Mouse (Mus musculus) heart, postnatal 14 days (tissue): ENCODE results near the gene Bdh1. TPM values are rescaled to one million over a fixed set of nuclear protein-coding genes. Genes with fewer than 3 reads are reported as not detected.
"Not testable (repeated sequence)": the region's sequence is repeated elsewhere in the genome, so short reads cannot be mapped to it uniquely, and the experiment has no call there.

Source experiments
- DNase-seq, 2 experiments: peaks; one replicate each; pipeline ENCODE4 v3.0.0; 2021 to 2022
- intact Hi-C: fragments of 180-260 bp; cut with DNase I; formaldehyde crosslinking; loops from one replicate; pipeline ENCODE4 v1.15.1; 2025
- long read RNA-seq, 2 experiments: library from polyadenylated mRNA; stranded (forward); transcript quantifications; one replicate each; pipeline ENCODE4 v2.0.0; 2021
- total RNA-seq, 2 experiments: library from RNA; stranded (reverse); gene quantifications; 2 replicates each; pipeline ENCODE4 v1.2.3; 2021

The Bdh1 gene
- total RNA-seq: 1 to 10 TPM in 1 of 2 experiments, under 1 TPM in 1; 0.41 to 2.6 TPM
- long read RNA-seq, experiment 1, partial matches to known transcripts: 0 of 1 reads
- long read RNA-seq, experiment 1, other reads (novel, unspliced or antisense): 0 of 1 reads
- long read RNA-seq, experiment 2: 0 reads

DNA sequence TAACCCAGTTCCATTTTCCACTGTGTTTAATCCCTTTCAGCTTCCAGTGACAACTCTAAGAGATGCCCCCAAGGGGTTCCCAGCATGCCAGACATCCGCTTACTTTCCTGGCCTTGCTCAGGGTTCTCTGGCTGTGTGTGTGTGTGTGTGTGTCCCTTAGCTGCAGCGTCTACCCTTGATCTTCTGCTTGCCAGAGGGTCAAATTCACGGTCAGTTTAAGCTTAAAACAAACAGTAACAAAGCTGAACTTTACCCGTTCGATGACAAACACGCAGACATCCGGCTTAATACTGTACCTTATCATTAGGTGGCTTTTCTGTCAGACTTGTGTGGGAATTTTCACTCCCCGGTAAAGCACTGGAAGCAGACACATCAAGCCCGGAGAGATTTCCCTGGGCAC lies at the start of gene Bdh1:
Gene Bdh1, plus strand, starts transcription at position 281 of the 400 bp plus-strand sequence.
- intact Hi-C loops: no loop called here
- DNase-seq: no peak

- intact Hi-C loops: not testable (repeated sequence)
Measured at GRCm38 (mm10) chr16:31372316-31372715, 49.8 kb upstream of the Bdh1 start.

DNA sequence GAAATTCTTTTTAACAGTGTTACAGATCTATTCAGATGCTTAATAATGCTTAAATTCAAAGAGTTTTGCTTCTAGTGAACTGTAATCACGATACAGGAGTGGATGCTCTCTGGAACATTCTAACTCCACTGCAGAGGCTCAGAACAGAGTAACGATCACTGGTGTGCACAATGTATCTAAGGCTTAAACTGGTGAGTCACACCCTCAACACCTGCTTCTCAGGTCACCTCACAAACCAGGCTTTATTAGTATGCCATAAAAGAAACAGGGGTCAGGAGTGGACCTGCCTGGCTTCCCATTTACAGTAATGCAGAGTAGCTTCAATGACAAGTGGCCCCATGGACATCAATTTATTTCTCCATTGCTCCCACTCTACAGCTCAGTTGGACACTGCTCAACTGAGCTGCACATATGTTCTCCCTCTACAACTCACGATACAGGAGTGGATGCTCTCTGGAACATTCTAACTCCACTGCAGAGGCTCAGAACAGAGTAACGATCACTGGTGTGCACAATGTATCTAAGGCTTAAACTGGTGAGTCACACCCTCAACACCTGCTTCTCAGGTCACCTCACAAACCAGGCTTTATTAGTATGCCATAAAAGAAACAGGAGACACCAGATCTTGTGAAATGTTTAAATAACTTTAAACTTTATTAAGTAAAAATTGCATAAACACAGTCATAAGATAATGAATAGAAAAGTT lies 46.0 kb upstream of the Bdh1 start:
- intact Hi-C loops, DNase-seq: not testable (repeated sequence)

More at GRCm38 (mm10) chr16:31372316-31372715, 49.8 kb upstream of the Bdh1 start:
- not testable (repeated sequence) for DNase-seq

DNA sequence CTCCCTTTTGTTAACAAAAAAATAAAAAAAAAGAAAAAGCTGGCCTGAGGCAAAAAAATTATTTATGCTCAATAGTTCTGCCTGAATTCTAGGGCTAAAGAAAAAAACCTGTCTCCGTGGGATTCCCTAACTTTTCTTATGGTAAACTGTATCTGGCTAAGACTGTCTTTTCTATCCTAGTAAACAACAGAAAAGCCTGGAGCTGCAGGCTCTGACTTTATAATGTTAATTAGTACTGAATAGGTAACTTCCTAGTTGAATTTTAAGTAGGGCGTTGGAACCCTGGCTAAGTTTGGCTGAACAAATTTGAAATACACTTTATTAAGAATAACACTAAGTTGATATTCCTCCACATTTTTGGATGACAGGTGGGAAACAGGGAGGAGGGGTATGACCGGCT lies 33.8 kb upstream of the Bdh1 start:
- DNase-seq, intact Hi-C loops: not testable (repeated sequence)

DNA sequence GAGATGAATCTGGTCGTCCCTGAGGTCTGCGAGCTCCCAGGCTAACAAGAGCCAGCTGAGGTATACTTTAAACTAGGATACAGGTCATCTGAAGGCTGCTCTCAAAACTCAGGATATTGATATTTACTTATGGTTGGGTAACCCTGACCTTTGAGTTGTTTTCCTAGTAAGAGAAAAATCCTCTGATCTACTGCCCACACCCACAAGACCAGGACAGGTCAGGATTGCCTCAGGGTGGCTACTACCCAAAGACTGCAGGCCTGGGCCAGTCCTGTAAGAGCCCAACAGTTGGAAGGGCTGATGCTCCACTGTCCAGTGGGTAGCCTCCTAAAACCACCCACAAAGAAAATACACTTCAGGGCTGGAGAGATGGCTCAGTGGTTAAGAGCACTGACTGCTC lies 22.8 kb upstream of the Bdh1 start:
- no peak for DNase-seq
- intact Hi-C loops: no loop called here

DNA sequence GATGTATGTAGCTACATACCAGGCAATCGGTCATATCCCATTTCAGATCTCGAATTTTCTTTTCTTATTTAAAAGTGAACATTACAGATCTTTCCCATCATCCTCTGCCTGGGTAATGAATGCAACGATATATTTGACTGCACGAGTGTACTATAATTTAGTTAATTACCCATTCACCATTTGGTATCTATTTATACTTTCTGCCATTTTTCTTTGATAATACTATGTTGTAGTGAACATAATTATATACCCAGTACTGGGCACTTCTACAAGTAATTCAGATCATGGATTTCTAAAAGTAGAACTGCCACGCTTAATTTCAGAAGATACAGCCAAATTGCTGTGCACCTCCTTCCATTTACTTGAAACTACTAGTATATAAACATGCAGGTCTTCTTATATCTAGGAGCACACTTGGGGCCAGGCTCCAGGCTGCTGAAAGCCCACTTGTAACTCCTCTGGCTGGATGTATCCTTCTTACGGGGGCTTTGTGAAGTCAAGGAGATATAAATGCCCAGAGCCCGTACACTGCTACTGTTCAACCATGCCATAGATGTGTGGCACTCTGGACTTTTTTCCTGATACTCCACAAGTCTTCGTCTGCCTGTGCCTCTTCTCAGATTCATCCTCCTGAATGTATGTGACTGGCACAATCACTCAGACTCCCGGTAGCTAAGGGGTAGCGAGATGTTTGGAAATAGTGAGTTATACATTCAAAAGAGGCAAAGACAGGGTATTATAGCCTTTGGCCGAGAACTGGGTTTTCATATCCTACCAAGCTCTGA lies 21.0 kb upstream of the Bdh1 start:
- no peak for DNase-seq
- intact Hi-C loops: no loop called here

- intact Hi-C loops: no loop called here
Measured at GRCm38 (mm10) chr16:31402096-31402495, 20.0 kb upstream of the Bdh1 start.

GRCm38 (mm10) chr16:31403971-31404370 lies 18.1 kb upstream of the Bdh1 start:
- intact Hi-C loops: no loop called here
- no peak for DNase-seq

More at GRCm38 (mm10) chr16:31402096-31402495, 20.0 kb upstream of the Bdh1 start:
- no peak for DNase-seq

- intact Hi-C loops: no loop called here
- no peak for DNase-seq
Measured at GRCm38 (mm10) chr16:31405040-31405439, 17.0 kb upstream of the Bdh1 start.

GRCm38 (mm10) chr16:31407872-31408271 lies 14.2 kb upstream of the Bdh1 start:
- intact Hi-C loops: no loop called here
- no peak for DNase-seq

GRCm38 (mm10) chr16:31410969-31411368 lies 11.1 kb upstream of the Bdh1 start:
- DNase-seq: no peak
- intact Hi-C loops: no loop called here

- intact Hi-C loops: no loop called here
- DNase-seq: peak; percentile 50 to 63
Measured at GRCm38 (mm10) chr16:31412321-31412720, 9.8 kb upstream of the Bdh1 start.

DNA sequence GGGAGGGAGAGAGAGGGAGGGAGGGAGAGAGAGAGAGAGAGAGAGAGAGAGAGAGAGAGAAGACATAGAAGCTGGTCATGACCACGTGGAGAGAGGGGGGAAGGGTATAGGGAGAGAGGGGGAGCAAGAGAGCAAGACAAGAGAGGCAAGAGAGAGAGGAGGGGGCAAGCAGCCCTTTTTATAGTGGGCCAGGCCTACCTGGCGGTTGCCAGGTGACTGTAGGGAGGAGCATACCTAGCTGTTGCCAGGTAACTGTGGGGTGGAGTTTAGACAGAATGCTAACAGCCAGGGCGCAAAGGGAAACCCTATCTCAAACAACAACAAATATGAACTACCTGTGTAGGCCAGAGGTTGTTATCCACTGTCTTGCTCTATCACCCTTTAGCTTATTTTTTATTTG lies 8.3 kb upstream of the Bdh1 start:
- intact Hi-C loops: no loop called here
- DNase-seq: no peak

- DNase-seq: no peak
- intact Hi-C loops: no loop called here
Measured at GRCm38 (mm10) chr16:31415885-31416450, 6.1 kb upstream of the Bdh1 start.

GRCm38 (mm10) chr16:31418704-31419103 lies 3.4 kb upstream of the Bdh1 start:
- intact Hi-C loops: no loop called here
- DNase-seq: no peak

GRCm38 (mm10) chr16:31419457-31419856 lies 2.6 kb upstream of the Bdh1 start:
- intact Hi-C loops: no loop called here
- DNase-seq: no peak

- intact Hi-C loops: no loop called here
- no peak for DNase-seq
Measured at GRCm38 (mm10) chr16:31422722-31423121, 642 bp downstream of the Bdh1 start.

DNA sequence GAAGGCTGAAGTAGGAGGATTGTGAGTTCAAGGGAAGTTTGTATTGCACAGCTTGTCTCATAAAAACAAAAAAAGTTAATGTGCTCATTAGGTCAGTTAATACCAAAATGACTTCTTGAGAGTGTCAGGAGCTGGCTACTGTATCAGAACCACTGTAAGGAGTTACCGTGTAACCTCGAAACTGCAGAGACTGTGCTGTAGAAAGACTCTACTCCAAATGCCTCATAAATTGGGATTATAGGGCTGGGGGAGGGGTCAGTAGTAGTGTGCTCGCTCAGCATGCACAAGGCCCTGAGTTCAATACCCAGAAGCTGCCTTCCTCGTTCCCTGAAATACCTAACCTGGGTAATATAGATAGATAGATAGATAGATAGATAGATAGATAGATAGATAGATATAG lies 1.3 kb downstream of the Bdh1 start:
- intact Hi-C loops: no loop called here
- no peak for DNase-seq

DNA sequence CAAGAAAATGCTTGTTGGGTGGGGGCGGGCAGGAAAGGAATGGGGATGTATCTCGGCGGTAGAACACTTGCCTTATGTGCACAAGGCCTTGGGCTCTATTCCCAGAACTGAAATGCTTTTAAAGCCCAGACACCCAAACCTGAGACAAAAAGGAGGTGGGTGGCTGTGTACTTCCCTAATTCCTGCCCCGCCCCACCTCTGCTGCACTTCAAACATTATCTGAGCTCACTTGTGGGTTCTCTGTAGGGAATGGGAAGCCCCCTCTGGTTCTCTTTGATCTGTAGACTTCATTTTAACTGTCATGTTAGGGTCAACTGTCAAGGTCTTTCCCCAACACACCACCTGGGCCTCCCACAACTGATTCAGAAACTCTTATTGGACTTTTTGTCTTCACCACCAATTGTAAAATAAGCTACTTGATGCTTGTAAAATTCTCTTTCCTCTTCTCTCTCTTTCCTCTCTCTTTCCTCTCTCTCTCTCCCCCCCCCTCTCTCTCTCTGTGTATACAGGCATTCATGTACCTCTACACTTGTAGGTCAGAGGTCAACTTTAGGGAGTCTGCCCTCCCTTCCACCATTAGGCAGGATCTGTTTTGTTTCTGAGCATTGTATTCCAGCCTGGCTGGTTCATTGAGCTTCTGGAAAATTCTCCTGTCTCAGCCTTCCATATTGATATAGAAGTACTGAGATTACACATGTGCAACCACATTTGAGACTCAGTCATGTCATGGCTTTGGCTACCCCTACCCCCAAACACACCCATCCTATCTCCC lies 2.5 kb downstream of the Bdh1 start:
- intact Hi-C loops: no loop called here
- DNase-seq: no peak

- DNase-seq: peak; percentile 70 to 77
- intact Hi-C loops: no loop called here
Measured at GRCm38 (mm10) chr16:31425508-31425907, 3.4 kb downstream of the Bdh1 start.
